ENCODE assay signal across 9 mouse cellular contexts in the genomic region with DNA sequence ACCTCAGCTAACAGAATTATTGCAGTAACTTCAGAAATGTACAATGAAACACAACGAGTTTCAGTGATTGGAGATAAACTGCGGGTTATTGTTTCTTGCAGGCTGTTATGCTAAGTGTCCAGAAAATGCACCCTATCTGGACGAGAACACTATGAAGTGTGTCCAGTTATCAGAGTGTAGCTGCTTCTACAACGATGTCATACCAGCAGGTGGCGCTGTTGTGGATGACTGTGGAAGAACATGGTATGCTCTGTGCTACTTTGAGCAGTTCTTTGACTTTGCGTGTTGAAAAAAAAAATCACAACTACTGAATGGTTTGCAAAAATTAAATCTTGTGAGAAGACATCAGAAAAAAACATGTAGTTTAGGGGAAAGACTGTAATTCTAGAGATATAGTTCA.
A peak's percentile ranks its signal among the peaks of the same experiment; 100 is the strongest.
DNase-seq lines count a peak whose midpoint lies in the region; ATAC-seq and TF ChIP-seq lines count a peak whose summit lies in the region.
"Had no signal": no experiment of that assay in that cellular context is flagged by ENCODE, and none has a peak within 500 bp of the region (broad histone marks: within the 10 kb centered on the region; RNA-seq: fewer than 3 reads in every experiment).

No protein-coding gene starts in this region.

- no peak overlapping the region for H3K4me2 ChIP-seq in lung, postnatal 0 days (replicated peaks; ENCODE audit: low read depth, low read length)
- no peak overlapping the region for H3K4me2 ChIP-seq in limb, embryonic 11.5 days (ENCODE audit: low read depth, severe bottlenecking)

- H3K9me3 ChIP-seq in lung, postnatal 0 days (ENCODE audit: low read length), result no peaks in the 10 kb centered on the region
- no peaks in the 10 kb centered on the region for H3K9me3 ChIP-seq in limb, embryonic 11.5 days (ENCODE audit: control insufficient read depth, low read length)

- H3K27me3 ChIP-seq in lung, postnatal 0 days (replicated peaks; ENCODE audit: insufficient read depth, low read length), result no peaks in the 10 kb centered on the region
- peaks cover 5% of the 10 kb centered on the region for H3K27me3 ChIP-seq in Patski
- H3K27me3 ChIP-seq in limb, embryonic 11.5 days (ENCODE audit: control insufficient read depth, insufficient read depth, low read length), result no peaks in the 10 kb centered on the region

- DNase-seq in gastrocnemius, postnatal 10 days, result peak; percentile 17
- DNase-seq in gastrocnemius, postnatal 25 days, result no peak
- no peak for DNase-seq in lung, postnatal 0 days (ENCODE audit: low spot score)
- DNase-seq in lung, postnatal 4 days, result no peak
- DNase-seq in Patski (ENCODE audit: low read depth, low spot score), result no peak
- peak; percentile 37 for DNase-seq in limb, embryonic 11.5 days (ENCODE audit: low spot score)
- DNase-seq in spleen, postnatal 14 days (ENCODE audit: low spot score in 2 of 2), result no peak
- no peak for DNase-seq in T-cell, adult 2 months (ENCODE audit: low spot score)

- no peak overlapping the region for H3K4me3 ChIP-seq in lung, postnatal 0 days (ENCODE audit: low read depth, low read length)
- no peak overlapping the region for H3K4me3 ChIP-seq in limb, embryonic 11.5 days (ENCODE audit: low read depth, low read length)
- H3K4me3 ChIP-seq: myocyte had no signal

- TF ChIP-seq EP300 in lung, postnatal 0 days (IDR thresholded peaks at IDR 0.05), result no peak

- no peaks in the 10 kb centered on the region for H3K36me3 ChIP-seq in lung, postnatal 0 days (ENCODE audit: insufficient read depth, low read length)
- no peaks in the 10 kb centered on the region for H3K36me3 ChIP-seq in limb, embryonic 11.5 days (ENCODE audit: control insufficient read depth, insufficient read depth, low read length)

- H3K4me1 ChIP-seq in lung, postnatal 0 days (ENCODE audit: insufficient read depth, low read depth, low read length), result no peaks in the 10 kb centered on the region
- H3K4me1 ChIP-seq in limb, embryonic 11.5 days (ENCODE audit: control insufficient read depth, insufficient read depth, low read length), result no peaks in the 10 kb centered on the region

- H3K9ac ChIP-seq in lung, postnatal 0 days (replicated peaks; ENCODE audit: low read depth), result no peak overlapping the region
- H3K9ac ChIP-seq in limb, embryonic 11.5 days (ENCODE audit: low read length), result no peak overlapping the region

- no peak for ATAC-seq in lung, postnatal 0 days
- no peak for ATAC-seq in Patski
- ATAC-seq in limb, embryonic 11.5 days (ENCODE audit: insufficient number of reproducible peaks, low FRiP score, low TSS enrichment, low read depth), result no peak

- peak; percentile 53 for TF ChIP-seq CTCF in lung, postnatal 0 days (IDR thresholded peaks at IDR 0.05)
- peak; percentile 56 for TF ChIP-seq CTCF in Patski (IDR thresholded peaks at IDR 0.05)

- no peak overlapping the region for H3K27ac ChIP-seq in lung, postnatal 0 days (ENCODE audit: low read length)
- H3K27ac ChIP-seq in limb, embryonic 11.5 days (replicated peaks; ENCODE audit: low read depth, low read length), result no peak overlapping the region

- CTCF ChIA-PET in Patski (lab: Charles Lee), result no interaction called here

- 66% methylated on average over 6 of the region's 6 CpGs for WGBS in lung, postnatal 0 days
- WGBS in limb, embryonic 11.5 days, result 63% methylated on average over 6 of the region's 6 CpGs

- POLR2A ChIA-PET in Patski (lab: Charles Lee), result no interaction called here

- in situ Hi-C loops in Patski (cut with MboI; ENCODE audit: low pct_unique_long_range_greater_than_20kb), result no loop called here

Comparison
In these comparisons a context has a peak if more than half of its experiments do, and no peak if none do; other contexts are left out.
1. DNase-seq: peak in gastrocnemius, postnatal 10 days (single experiment) and limb, embryonic 11.5 days (single experiment); none in gastrocnemius, postnatal 25 days (single experiment), lung, postnatal 0 days (single experiment), lung, postnatal 4 days (0 of 2), Patski (single experiment), spleen, postnatal 14 days (0 of 2) and T-cell, adult 2 months (single experiment).